Mouse (Mus musculus): ENCODE measurements around the gene Rbpjl. TPM values are rescaled to one million over a fixed set of nuclear protein-coding genes. Genes with fewer than 3 reads are reported as not detected.

The Rbpjl gene
- polyA plus RNA-seq, 1 experiment from 2014 or later = 0.15 TPM

Small RNAs within 50 kb of the gene (microRNA-seq; reads per million reads assigned to microRNA genes)
- gene Mir7678 = not detected

Other genes starting within 250 kb of the Rbpjl start
- gene Kcns1, start 232.0 kb upstream of the Rbpjl start, polyA plus RNA-seq (2016; fragmentation: Nextera tagmentation; extraction: Ambion mirVana) = 0.16 and 0.31 TPM in 2 replicates
- gene Wfdc5, start 220.4 kb upstream of the Rbpjl start, polyA plus RNA-seq (2016; fragmentation: Nextera tagmentation; extraction: Ambion mirVana) = not detected in 2 replicates
- not detected in 2 replicates for gene Wfdc12, start 212.5 kb upstream of the Rbpjl start, polyA plus RNA-seq (2016; fragmentation: Nextera tagmentation; extraction: Ambion mirVana)
- gene Wfdc15a, start 203.0 kb upstream of the Rbpjl start, polyA plus RNA-seq (2016; fragmentation: Nextera tagmentation; extraction: Ambion mirVana) = not detected in 2 replicates
- gene Wfdc15b, start 181.5 kb upstream of the Rbpjl start, polyA plus RNA-seq (2016; fragmentation: Nextera tagmentation; extraction: Ambion mirVana) = not detected in 2 replicates
- gene Svs2, start 164.7 kb upstream of the Rbpjl start, polyA plus RNA-seq (2016; fragmentation: Nextera tagmentation; extraction: Ambion mirVana) = not detected in 2 replicates
- not detected in 2 replicates for gene Svs3b, start 146.5 kb upstream of the Rbpjl start, polyA plus RNA-seq (2016; fragmentation: Nextera tagmentation; extraction: Ambion mirVana)
- gene Svs4, start 124.7 kb upstream of the Rbpjl start, polyA plus RNA-seq (2016; fragmentation: Nextera tagmentation; extraction: Ambion mirVana) = not detected in 2 replicates
- not detected in 2 replicates for gene Svs3a, start 113.9 kb upstream of the Rbpjl start, polyA plus RNA-seq (2016; fragmentation: Nextera tagmentation; extraction: Ambion mirVana)
- not detected in 2 replicates for gene Svs6, start 86.4 kb upstream of the Rbpjl start, polyA plus RNA-seq (2016; fragmentation: Nextera tagmentation; extraction: Ambion mirVana)
- gene Svs5, start 70.4 kb upstream of the Rbpjl start, polyA plus RNA-seq (2016; fragmentation: Nextera tagmentation; extraction: Ambion mirVana) = not detected in 2 replicates
- not detected in 2 replicates for gene Slpi, start 14.0 kb upstream of the Rbpjl start, polyA plus RNA-seq (2016; fragmentation: Nextera tagmentation; extraction: Ambion mirVana)
- gene Matn4, start 2.0 kb downstream of the Rbpjl start, polyA plus RNA-seq (2016; fragmentation: Nextera tagmentation; extraction: Ambion mirVana) = 2.8 and 13.5 TPM in 2 replicates
- 10.5 and 11.3 TPM in 2 replicates for gene Sdc4, start 40.7 kb downstream of the Rbpjl start, polyA plus RNA-seq (2016; fragmentation: Nextera tagmentation; extraction: Ambion mirVana)
- 68.8 and 69.6 TPM in 2 replicates for gene Sys1, start 53.8 kb downstream of the Rbpjl start, polyA plus RNA-seq (2016; fragmentation: Nextera tagmentation; extraction: Ambion mirVana)
- 3.8 and 6.9 TPM in 2 replicates for gene Gm20458, start 57.8 kb downstream of the Rbpjl start, polyA plus RNA-seq (2016; fragmentation: Nextera tagmentation; extraction: Ambion mirVana)
- gene Trp53tg5, start 70.6 kb downstream of the Rbpjl start, polyA plus RNA-seq (2016; fragmentation: Nextera tagmentation; extraction: Ambion mirVana) = 0.19 TPM in 1 of 2 replicates, not detected in the other
- gene Dbndd2, start 83.0 kb downstream of the Rbpjl start, polyA plus RNA-seq (2016; fragmentation: Nextera tagmentation; extraction: Ambion mirVana) = 4.7 and 6.0 TPM in 2 replicates
- 46.2 and 48.7 TPM in 2 replicates for gene Pigt, start 94.4 kb downstream of the Rbpjl start, polyA plus RNA-seq (2016; fragmentation: Nextera tagmentation; extraction: Ambion mirVana)
- 15.3 and 16.4 TPM in 2 replicates for gene Wfdc2, start 159.3 kb downstream of the Rbpjl start, polyA plus RNA-seq (2016; fragmentation: Nextera tagmentation; extraction: Ambion mirVana)
- not detected in 2 replicates for gene Spint3, start 170.3 kb downstream of the Rbpjl start, polyA plus RNA-seq (2016; fragmentation: Nextera tagmentation; extraction: Ambion mirVana)
- not detected in 2 replicates for gene Wfdc6a, start 182.3 kb downstream of the Rbpjl start, polyA plus RNA-seq (2016; fragmentation: Nextera tagmentation; extraction: Ambion mirVana)
- gene Eppin, start 190.5 kb downstream of the Rbpjl start, polyA plus RNA-seq (2016; fragmentation: Nextera tagmentation; extraction: Ambion mirVana) = not detected in 2 replicates
- not detected in 2 replicates for gene Wfdc6b, start 210.4 kb downstream of the Rbpjl start, polyA plus RNA-seq (2016; fragmentation: Nextera tagmentation; extraction: Ambion mirVana)
- not detected in 2 replicates for gene Wfdc8, start 210.5 kb downstream of the Rbpjl start, polyA plus RNA-seq (2016; fragmentation: Nextera tagmentation; extraction: Ambion mirVana)
- gene Wfdc16, start 235.7 kb downstream of the Rbpjl start, polyA plus RNA-seq (2016; fragmentation: Nextera tagmentation; extraction: Ambion mirVana) = not detected in 2 replicates

Data from midbrain, embryonic 12.5 days (tissue).